Mouse (Mus musculus) forebrain, embryonic 12.5 days (tissue): ENCODE measurements around the gene Pcsk7. TPM values are rescaled to one million over a fixed set of nuclear protein-coding genes. Genes with fewer than 3 reads are reported as not detected.
A peak's percentile ranks its signal among the peaks of the same experiment; 100 is the strongest.

ENCODE experiments used
- ATAC-seq: fragments of 200-750 bp; cut with Nextera tagmentation; 2 replicates; pipeline ENCODE4 v1.8.0; 2017; ENCODE audit warnings: moderate TSS enrichment; ENCODE audit not compliant: low FRiP score
- H3K27ac ChIP-seq: fragments of 300-500 bp; sonication (generic); 2 replicates; pipeline ENCODE4 v1.5.1; 2016; ENCODE audit warnings: mild to moderate bottlenecking
- H3K27me3 ChIP-seq: fragments of 300-500 bp; sonication (generic); 2 replicates; pipeline ENCODE4 v1.6.1; 2016; ENCODE audit warnings: mild to moderate bottlenecking
- H3K36me3 ChIP-seq: fragments of 300-500 bp; sonication (generic); replicated peaks from 2 replicates; pipeline ENCODE4 v1.6.1; 2016; ENCODE audit warnings: mild to moderate bottlenecking
- H3K4me1 ChIP-seq: fragments of 300-500 bp; sonication (generic); 2 replicates; pipeline ENCODE4 v1.6.1; 2016
- H3K4me2 ChIP-seq: fragments of 300-500 bp; sonication (generic); 2 replicates; pipeline ENCODE4 v1.6.1; 2016; ENCODE audit warnings: mild to moderate bottlenecking, moderate library complexity
- H3K4me3 ChIP-seq: fragments of 300-500 bp; sonication (generic); replicated peaks from 2 replicates; pipeline ENCODE4 v1.5.1; 2016; ENCODE audit warnings: mild to moderate bottlenecking
- H3K9ac ChIP-seq: fragments of 300-500 bp; sonication (generic); 2 replicates; pipeline ENCODE4 v1.6.1; 2016; ENCODE audit warnings: mild to moderate bottlenecking
- H3K9me3 ChIP-seq: fragments of 300-500 bp; sonication (generic); 2 replicates; pipeline ENCODE4 v1.6.1; 2016
- WGBS: fragments of 180-500 bp; shearing (Covaris S2); methylation state at CpG from one replicate; pipeline ENCODE4 v1.1.7; 2016; 5-methylcytosine and 5-hydroxymethylcytosine counted together
- microRNA-seq: library from miRNA; unstranded; fragments of <30 nt; microRNA quantifications from one replicate; pipeline ENCODE4, GENCODE M21; 2017
- polyA plus RNA-seq: library from polyadenylated mRNA; unstranded; fragments of >200 nt; fragmentation: Nextera tagmentation; extraction: Ambion mirVana; gene quantifications from 2 replicates; pipeline ENCODE4 v1.2.1, GENCODE M21; 2016

Pcsk7 gene
- polyA plus RNA-seq, 1 experiment from 2014 or later, result 21.7 TPM

- peak within 1 kb of the TSS; percentile 92 for H3K4me2 ChIP-seq
- H3K9ac ChIP-seq, result peak within 1 kb of the TSS; percentile 89
- ATAC-seq, result peak; percentile 97
- no peaks in the 10 kb centered on the region for H3K9me3 ChIP-seq
- H3K4me1 ChIP-seq, result peaks cover 32% of the 10 kb centered on the region
- H3K36me3 ChIP-seq, result peaks cover 17% of the 10 kb centered on the region
- peak within 1 kb of the TSS; percentile 87 for H3K4me3 ChIP-seq
- H3K27ac ChIP-seq, result peak within 1 kb of the TSS; percentile 84
- WGBS, result under 1% methylated on average over 48 of the region's 48 CpGs
- no peaks in the 10 kb centered on the region for H3K27me3 ChIP-seq
These were observed 49.0 kb downstream of the Pcsk7 start, which contains the start of gene Sidt2 for GRCm38 (mm10) chr9:45955107-45955963. TSS of gene Sidt2 (minus strand) at chr9:45955258.

GRCm38 (mm10) chr9:45958023-45958670 is 51.9 kb downstream of the Pcsk7 start:
- H3K4me2 ChIP-seq, result no peak overlapping the region
- H3K9me3 ChIP-seq, result no peaks in the 10 kb centered on the region
- no peak for ATAC-seq
- H3K36me3 ChIP-seq, result peaks cover 31% of the 10 kb centered on the region
- H3K27ac ChIP-seq, result no peak overlapping the region
- WGBS, result 74% methylated on average over 7 of the region's 7 CpGs
- no peak overlapping the region for H3K9ac ChIP-seq
- peaks cover 31% of the 10 kb centered on the region for H3K4me1 ChIP-seq
- H3K4me3 ChIP-seq, result no peak overlapping the region
- no peaks in the 10 kb centered on the region for H3K27me3 ChIP-seq

- WGBS, result 40% methylated on average over 4 of the region's 4 CpGs
- H3K4me3 ChIP-seq, result no peak overlapping the region
- H3K4me2 ChIP-seq, result no peak overlapping the region
- ATAC-seq, result no peak
- no peak overlapping the region for H3K9ac ChIP-seq
- peaks cover 24% of the 10 kb centered on the region for H3K4me1 ChIP-seq
- no peaks in the 10 kb centered on the region for H3K27me3 ChIP-seq
- H3K9me3 ChIP-seq, result no peaks in the 10 kb centered on the region
- H3K27ac ChIP-seq, result 0 out of 2 replicates have a peak overlapping the region, but pooled peaks have one; percentile 1
- peaks cover 37% of the 10 kb centered on the region for H3K36me3 ChIP-seq
These were observed 52.6 kb downstream of the Pcsk7 start for GRCm38 (mm10) chr9:45958851-45959250.

GRCm38 (mm10) chr9:45959661-45960060 is 53.4 kb downstream of the Pcsk7 start:
- 86% methylated on average over 7 of the region's 7 CpGs for WGBS

GRCm38 (mm10) chr9:45961855-45962254 is 55.6 kb downstream of the Pcsk7 start:
- H3K36me3 ChIP-seq, result peaks cover 66% of the 10 kb centered on the region
- no peak for ATAC-seq

More at GRCm38 (mm10) chr9:45959661-45960060, 53.4 kb downstream of the Pcsk7 start:
- Histone ChIP-seq H3K36me3 (peaks cover 46% of the 10 kb centered on the region), H3K9me3 (no peaks in the 10 kb centered on the region), H3K27ac (no peak overlapping the region), H3K4me1 (peaks cover 17% of the 10 kb centered on the region), H3K4me3 (no peak overlapping the region), H3K9ac (no peak overlapping the region), H3K27me3 (no peaks in the 10 kb centered on the region), H3K4me2 (no peak overlapping the region)
- ATAC-seq, result no peak

GRCm38 (mm10) chr9:45963577-45963976 is 57.3 kb downstream of the Pcsk7 start:
- Histone ChIP-seq H3K4me3 (no peak overlapping the region), H3K27ac (no peak overlapping the region), H3K4me2 (no peak overlapping the region), H3K36me3 (peaks cover 81% of the 10 kb centered on the region), H3K9ac (no peak overlapping the region), H3K9me3 (no peaks in the 10 kb centered on the region), H3K27me3 (no peaks in the 10 kb centered on the region), H3K4me1 (no peaks in the 10 kb centered on the region)
- no peak for ATAC-seq
- 91% methylated on average over 6 of the region's 6 CpGs for WGBS

More at GRCm38 (mm10) chr9:45961855-45962254, 55.6 kb downstream of the Pcsk7 start:
- Histone ChIP-seq H3K27ac (no peak overlapping the region), H3K4me1 (peaks cover 6% of the 10 kb centered on the region; the same call in 1 of the 2 replicates), H3K4me2 (no peak overlapping the region), H3K27me3 (no peaks in the 10 kb centered on the region), H3K9ac (no peak overlapping the region), H3K4me3 (no peak overlapping the region), H3K9me3 (no peaks in the 10 kb centered on the region)
- 93% methylated on average over 2 of the region's 2 CpGs for WGBS

- Histone ChIP-seq H3K9ac (no peak overlapping the region), H3K27me3 (no peaks in the 10 kb centered on the region), H3K4me3 (no peak overlapping the region), H3K36me3 (peaks cover 48% of the 10 kb centered on the region), H3K4me2 (no peak overlapping the region), H3K4me1 (peaks cover 8% of the 10 kb centered on the region), H3K27ac (no peak overlapping the region), H3K9me3 (no peaks in the 10 kb centered on the region)
- no peak for ATAC-seq
- 95% methylated on average over 2 of the region's 2 CpGs for WGBS
These were observed 70.6 kb downstream of the Pcsk7 start for GRCm38 (mm10) chr9:45976884-45977283.

Small RNAs within 50 kb of the gene (microRNA-seq; reads per million reads assigned to microRNA genes)
- gene Mir7087, result not detected

Other genes starting within 250 kb of the Pcsk7 start
- 16.3 and 17.7 TPM in 2 replicates for gene Cep164, start 77.8 kb upstream of the Pcsk7 start, polyA plus RNA-seq
- gene Bace1, start 67.9 kb upstream of the Pcsk7 start, polyA plus RNA-seq, result 35.4 and 36.5 TPM in 2 replicates
- 92.3 and 96.8 TPM in 2 replicates for gene Rnf214, start 414 bp downstream of the Pcsk7 start, polyA plus RNA-seq
- gene Tagln, start 29.6 kb downstream of the Pcsk7 start, polyA plus RNA-seq, result 10.4 and 16.7 TPM in 2 replicates
- 26.8 and 30.7 TPM in 2 replicates for gene Sidt2, start 48.8 kb downstream of the Pcsk7 start, polyA plus RNA-seq
- 298 and 341 TPM in 2 replicates for gene Pafah1b2, start 106.2 kb downstream of the Pcsk7 start, polyA plus RNA-seq
- gene Sik3, start 106.3 kb downstream of the Pcsk7 start, polyA plus RNA-seq, result 5.9 and 9.8 TPM in 2 replicates